Mouse (Mus musculus) cerebellum, adult 2 months (tissue): Measurements from ENCODE around the gene Olfr1013.

Experiments
- CTCF ChIP-seq: fragments of 200-500 bp; IDR thresholded peaks from 2 replicates; pipeline ENCODE4 v1.5.1; 2011; ENCODE audit warnings: low read depth, mild to moderate bottlenecking, control low read depth, low read length, moderate library complexity, borderline replicate concordance; ENCODE audit not compliant: insufficient read depth
- POLR2A ChIP-seq: fragments of 200-500 bp; IDR thresholded peaks from 2 replicates; pipeline ENCODE4 v1.6.1; 2011; ENCODE audit warnings: low read length, control low read depth, borderline replicate concordance; ENCODE audit not compliant: insufficient read depth

DNA sequence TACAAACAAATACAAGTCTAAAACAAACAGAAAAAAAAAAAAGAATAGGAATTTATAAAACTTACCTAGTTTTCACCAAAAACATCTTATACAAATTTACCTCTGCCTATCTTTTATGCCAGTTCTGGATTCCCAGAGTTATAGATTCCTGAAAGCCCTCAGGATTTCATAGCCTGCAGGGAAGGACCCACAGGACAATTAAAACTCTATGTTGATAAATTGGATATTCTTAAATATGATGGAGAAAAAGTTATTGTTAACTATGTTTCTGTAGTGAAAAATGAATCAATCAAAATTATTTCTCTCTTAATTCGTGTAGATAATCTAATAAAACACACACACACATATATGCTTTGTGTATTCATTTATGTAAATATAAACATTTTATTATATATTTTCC lies 4.2 kb upstream of the Olfr1013 start, which contains the start of gene Olfr1012:
- TF ChIP-seq CTCF (no peak), POLR2A (no peak)
